ENCODE assay signal across 15 mouse cellular contexts in the genomic region with DNA sequence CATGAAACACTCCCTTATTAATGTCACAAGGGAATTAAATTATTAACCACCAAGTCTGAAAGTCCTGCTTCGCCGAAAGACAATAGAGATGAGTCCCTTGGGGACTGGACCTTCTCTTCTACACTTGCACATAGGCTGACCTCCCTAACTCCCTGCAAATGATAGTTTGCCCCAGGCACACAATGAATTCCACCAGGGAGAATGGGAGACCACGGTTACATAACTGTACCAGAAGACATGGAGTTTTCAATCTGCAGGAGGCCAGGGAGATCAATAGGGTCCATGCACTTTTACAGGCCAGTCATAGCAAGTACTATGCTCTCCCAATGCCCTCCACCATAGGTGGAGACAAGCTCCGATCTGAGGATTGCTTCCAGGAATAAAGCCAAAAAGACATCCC.
"Had no signal": no experiment of that assay in that cellular context is flagged by ENCODE, and none has a peak within 500 bp of the region (broad histone marks: within the 10 kb centered on the region; RNA-seq: fewer than 3 reads in every experiment).

No protein-coding gene starts in this region.

- H3K27ac ChIP-seq: kidney, embryonic 15.5 days; limb, embryonic 13.5 days; midbrain, embryonic 13.5 days had no signal

- H3K9me3 ChIP-seq: kidney, embryonic 15.5 days; limb, embryonic 10.5 days; limb, embryonic 13.5 days; midbrain, embryonic 13.5 days had no signal

- ATAC-seq: midbrain, embryonic 13.5 days had no signal

- DNase-seq: kidney, adult 11 months; kidney, adult 8-10 months; kidney, postnatal 10 days; kidney, postnatal 36 days; lung, adult 2 months; lung, postnatal 14 days; lung, postnatal 4 days; thymus, adult 18-20 months; thymus, postnatal 14 days; thymus, postnatal 4 days had no signal

- H3K27me3 ChIP-seq: kidney, embryonic 15.5 days; limb, embryonic 13.5 days; midbrain, embryonic 13.5 days had no signal

- H3K9ac ChIP-seq: kidney, embryonic 15.5 days; limb, embryonic 13.5 days; liver, embryonic 14.5 days; midbrain, embryonic 13.5 days had no signal

- H3K4me1 ChIP-seq: kidney, embryonic 15.5 days; limb, embryonic 10.5 days; limb, embryonic 13.5 days; midbrain, embryonic 13.5 days had no signal

- H3K36me3 ChIP-seq: kidney, embryonic 15.5 days; limb, embryonic 10.5 days; limb, embryonic 13.5 days; midbrain, embryonic 13.5 days had no signal

- H3K4me2 ChIP-seq: kidney, embryonic 15.5 days; limb, embryonic 13.5 days; midbrain, embryonic 13.5 days had no signal

- H3K4me3 ChIP-seq: kidney, embryonic 15.5 days; limb, embryonic 10.5 days; limb, embryonic 13.5 days; midbrain, embryonic 13.5 days had no signal
